Mouse (Mus musculus): ENCODE results near the gene Slc22a12.
A peak's percentile ranks its signal among the peaks of the same experiment; 100 is the strongest.

Gene Slc22a12

DNA sequence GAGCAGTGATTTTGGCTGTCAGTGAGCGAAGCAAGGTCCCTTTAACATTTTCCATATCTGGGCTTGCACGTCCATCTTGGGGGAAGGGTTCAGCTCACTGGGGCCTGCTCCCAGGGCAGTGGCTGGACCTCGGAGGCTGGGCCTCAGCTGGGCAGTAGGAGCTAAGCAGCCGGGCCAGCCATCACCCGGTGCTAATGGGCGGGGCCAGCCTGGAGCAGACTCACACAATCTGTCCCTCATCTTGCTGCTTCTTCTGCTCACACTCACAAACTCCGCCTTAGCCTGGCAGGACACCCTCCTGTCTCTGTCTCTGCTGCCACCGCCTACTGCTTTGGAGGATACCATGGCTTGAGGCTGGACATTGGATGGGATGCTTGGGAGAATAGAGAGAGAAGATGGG is 26.7 kb downstream of the Slc22a12 start:
- no peak for DNase-seq (ENCODE audit: low spot score in 2 of 2)

DNA sequence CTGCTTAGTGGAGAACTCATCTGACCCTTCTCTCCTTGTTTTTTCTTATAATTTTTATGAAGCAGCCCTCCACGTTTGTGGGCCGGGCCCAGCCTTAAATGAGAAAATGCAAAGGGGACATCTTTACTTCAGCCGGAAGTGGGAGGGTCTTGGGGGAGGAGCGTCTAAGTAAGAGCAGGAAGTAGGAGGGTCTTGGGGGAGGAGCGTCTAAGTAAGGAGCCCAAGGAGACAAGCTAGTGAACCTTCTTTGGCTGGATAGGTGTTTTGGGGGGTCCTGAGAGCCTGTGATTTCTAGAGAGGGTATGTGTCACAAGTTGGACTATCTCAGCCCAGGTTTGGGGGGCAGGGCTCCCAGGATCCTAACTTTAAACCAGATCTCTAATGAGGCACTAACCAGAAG is 27.4 kb downstream of the Slc22a12 start:
- no peak for DNase-seq (ENCODE audit: low spot score in 2 of 2)

DNA sequence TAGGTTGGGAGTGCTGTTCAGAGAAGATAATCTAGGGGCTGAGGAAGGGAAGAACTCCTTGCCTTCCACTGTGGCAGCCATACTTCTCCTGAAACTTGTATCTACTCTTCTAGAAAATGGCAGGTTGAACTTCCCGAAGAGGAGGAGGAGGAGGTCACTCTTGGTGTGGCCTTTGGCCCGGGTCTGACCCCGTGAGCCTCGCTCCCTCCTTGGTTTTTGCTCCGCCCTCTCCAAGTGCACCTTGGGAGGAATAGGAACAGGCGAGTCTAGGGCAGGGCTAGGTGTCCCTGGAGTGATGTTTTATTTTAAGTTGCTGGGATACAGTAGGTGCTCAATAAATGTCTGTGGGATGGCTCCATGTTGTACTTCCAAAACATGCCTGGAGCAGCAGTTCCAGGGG is 27.9 kb downstream of the Slc22a12 start:
- DNase-seq (ENCODE audit: low spot score in 2 of 2), result no peak

DNA sequence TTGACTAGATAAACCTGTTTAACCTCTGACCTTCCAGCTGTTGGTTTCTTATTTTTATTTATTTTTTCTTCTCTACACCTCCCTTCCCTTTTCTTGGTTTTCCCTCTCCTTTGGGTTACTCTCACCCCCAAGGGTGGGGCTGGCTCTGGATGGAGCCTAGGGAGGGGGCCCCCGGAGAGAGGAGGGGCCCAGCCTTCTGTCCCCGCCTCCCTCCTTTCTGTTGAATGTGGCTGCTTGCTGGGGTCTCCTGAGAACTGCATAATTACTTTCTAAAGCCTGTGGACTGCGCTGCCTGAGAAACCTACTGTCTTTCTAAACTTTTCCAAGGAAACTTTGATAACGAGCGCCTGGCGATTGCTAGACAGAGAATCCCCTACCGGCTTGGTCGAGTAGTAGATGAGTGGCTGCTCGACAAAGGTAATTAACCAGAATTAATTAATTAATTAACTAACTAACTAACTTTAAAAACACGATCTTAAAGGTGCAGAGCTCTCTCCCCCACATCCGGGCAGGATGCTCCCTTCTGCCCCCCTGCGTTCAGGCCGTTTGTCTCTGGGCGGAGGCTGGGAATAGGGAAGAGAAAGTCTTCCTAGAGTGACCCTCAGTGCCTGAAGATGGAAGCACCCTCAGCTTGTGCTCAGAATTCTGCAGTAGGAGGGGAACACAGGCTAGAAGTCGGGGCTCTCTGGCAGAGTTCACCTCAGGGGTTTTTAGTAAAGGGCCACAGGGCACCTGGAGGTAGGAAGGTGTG is 29.3 kb downstream of the Slc22a12 start:
- DNase-seq (ENCODE audit: low spot score in 2 of 2), result no peak

DNA sequence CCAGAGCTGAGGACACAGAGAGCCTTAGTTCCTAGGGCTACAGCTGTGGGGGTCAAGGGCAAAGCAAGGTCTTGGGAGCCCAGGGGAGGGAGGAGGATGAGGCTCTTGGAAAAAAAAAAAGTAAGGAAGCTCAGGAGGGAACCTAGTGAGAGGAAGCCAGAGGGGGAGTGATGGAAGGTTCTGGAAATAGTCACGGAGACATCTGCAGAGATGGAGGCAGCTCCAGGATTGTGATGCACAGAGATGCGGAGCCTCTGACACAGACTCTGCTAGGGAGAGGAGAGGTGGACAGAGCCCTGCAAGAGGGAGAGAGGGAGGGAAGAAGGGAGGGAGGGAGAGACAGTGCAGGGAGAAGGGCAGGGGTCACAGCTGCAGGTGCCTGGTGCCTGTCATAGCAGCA is 32.3 kb downstream of the Slc22a12 start:
- DNase-seq (ENCODE audit: low spot score in 2 of 2), result no peak

DNA sequence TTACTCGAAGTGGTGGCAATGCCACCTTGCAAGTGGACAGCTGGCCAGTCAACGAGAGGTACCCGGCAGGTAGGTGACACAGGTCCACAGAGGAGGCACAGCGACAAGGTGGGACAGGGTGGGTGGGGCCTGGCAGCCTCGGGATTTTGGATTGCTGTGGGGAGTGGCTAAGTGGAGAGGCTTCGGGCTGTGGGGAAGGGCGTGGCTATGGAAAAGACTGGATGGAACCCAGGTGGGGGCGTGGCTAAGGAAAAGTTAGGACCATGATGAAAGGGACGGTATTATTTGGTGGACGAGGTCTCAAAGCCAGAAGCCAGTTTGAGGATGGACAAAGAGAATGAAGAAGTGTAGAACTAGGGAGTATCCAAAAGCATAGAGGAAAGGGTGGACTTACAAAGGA is 33.0 kb downstream of the Slc22a12 start:
- no peak for DNase-seq (ENCODE audit: low spot score in 2 of 2)

DNA sequence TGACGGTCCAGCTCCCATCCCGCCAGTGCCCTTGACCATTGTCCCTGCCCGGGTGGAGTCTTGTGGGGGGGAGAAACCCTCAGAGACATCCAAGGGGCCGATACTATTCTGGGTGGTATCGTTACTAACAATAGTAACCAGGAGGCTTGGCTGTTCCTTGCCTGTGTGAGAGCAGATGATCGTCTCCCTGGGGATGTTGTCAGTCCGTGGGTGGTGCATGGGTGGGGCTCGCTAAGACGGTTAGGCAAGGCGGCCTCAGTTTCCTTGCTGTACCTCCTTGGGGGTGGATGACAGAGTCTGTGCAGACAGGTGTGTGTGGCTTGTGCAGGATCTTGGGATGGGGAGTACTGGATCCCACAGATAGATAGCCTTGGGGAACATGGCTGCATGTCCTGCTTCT is 35.4 kb downstream of the Slc22a12 start:
- no peak for DNase-seq (ENCODE audit: low spot score in 2 of 2)

DNA sequence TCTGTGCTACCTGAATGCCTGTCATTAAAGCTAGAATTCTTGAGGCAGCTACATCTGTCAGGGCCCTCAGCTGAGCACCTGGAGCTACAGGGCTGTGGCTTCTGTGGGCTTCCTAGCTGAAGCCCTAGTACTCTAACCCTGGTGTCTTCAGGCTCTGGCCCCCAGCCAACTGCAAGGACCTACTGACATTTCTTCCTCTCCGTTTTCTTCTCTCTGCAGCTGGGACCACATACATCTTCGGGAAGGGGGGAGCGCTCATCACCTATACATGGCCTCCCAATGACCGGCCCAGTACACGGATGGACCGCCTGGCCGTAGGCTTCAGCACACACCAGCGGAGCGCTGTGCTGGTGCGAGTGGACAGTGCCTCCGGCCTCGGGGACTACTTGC is 38.2 kb downstream of the Slc22a12 start:
- no peak for DNase-seq (ENCODE audit: low spot score in 2 of 2)

DNA sequence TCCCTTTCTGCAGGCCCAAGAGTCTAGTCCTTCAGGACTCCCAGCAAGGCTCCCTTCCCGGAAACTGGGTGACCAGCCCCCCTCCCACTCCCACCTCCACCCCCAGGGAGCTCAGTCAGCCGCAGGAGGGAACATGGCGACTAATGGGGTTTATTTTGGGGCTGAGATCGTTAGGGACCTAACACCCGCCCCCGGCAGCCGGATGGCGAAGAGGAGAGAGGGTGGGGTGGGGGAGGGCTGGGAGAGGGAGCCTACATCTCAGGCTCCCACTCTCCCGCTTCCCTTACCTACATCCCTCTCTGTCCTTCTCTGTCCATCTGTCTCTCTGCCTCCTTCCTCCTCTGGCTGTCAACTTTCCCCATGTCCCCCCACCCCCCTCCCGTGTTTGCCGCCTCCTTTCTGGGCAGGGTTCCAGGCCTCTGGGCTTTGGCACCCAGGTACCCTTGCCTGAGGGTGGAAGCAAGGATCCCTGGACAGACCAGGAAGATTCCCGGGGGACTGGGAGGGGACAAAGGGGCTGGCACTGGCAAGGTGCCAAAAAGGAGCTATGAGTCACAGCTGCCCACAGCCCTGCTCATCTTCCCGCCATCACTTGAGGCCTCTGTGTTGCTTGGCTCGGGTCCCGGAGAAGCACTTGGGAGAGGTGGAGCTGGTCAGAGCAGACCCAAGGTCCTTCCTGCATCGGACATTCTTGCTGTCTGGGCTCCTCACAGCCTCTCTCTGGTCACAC is 38.7 kb downstream of the Slc22a12 start:
- no peak for DNase-seq (ENCODE audit: low spot score in 2 of 2)

DNA sequence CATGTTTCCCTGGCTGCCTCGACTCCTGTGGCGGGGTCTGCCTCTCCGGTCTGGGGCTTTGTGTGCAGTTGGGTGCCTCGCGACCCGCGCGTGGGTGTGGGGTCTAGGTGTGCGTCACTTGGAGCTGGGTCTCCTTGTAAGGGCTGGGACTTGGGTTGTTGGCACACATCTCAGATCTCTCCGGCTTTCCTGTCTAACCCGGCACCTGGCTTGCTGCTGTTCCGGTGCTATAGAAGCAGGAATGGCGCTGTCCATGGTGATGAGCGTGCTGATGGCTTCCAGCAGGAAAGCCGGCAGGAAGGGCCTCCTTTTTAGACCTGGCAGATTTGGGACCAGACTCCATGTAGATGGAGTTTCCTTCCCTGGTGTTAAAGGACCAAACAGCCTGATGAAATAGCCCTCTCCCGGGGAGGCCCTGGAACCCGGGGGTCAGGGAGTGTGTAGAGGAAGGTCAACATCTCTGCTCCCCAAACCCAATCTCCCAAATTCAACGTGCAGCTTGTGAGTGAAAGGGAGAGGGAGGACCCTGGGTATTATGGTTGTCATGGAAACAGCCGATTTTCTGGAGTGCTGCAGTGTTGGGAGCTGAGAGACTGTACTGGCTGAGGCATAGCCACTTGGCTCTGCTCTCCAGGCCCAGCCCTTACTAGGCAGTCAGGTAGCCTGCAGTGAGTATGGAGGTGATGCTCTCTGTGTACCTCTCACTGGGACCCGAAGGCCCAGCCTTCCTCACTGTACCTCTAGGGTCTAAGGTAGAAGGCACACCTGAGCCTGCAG is 40.1 kb downstream of the Slc22a12 start:
- no peak for DNase-seq (ENCODE audit: low spot score in 2 of 2)

DNA sequence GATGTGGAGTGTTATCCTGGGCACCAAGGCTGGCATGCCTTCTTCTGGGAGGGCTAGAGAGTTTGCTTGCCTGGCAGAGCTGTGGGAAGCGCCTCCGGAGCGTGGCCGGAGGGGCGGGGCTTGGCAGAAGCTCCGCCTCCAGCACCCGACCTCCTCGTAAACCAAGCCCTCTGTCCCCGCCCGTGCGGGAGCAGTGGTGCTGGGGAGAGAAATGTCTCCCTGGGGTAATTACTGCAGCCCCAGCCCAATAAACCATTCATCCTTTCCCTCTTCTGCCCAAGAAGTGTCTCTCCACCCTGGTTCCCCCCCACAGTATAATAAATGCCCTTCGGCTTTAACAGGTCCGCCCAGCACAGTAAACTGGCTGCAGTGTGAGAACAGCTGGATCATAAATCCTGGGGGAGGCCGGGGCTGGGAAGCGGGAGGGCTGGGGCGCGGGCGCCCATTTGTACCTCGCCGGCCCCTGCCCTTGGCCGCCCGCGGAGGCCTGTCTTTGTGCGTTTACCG is 40.7 kb downstream of the Slc22a12 start:
- peak in 1 of 2 experiments; percentile 23 for DNase-seq (ENCODE audit: low spot score in 2 of 2)

DNA sequence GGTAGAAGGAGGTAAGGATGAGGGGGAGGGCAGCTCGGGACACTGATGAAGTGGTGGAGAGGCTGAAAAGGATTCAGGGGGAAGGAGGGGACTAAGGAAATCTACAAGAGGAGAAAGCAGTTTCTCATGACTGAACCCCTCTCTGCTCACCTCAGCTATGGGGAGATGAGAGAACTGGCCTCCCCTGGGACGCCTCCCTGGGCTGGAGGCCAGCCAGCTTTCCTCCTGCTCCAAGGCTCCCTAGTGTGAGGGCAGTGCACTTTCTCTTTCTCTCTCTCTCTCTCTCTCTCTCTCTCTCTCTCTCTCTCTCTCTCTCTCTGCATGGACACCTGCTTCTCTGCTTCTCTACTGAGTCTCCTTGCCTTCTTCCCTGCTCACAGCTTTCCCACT is 42.2 kb downstream of the Slc22a12 start:
- no peak for DNase-seq (ENCODE audit: low spot score in 2 of 2)

DNA sequence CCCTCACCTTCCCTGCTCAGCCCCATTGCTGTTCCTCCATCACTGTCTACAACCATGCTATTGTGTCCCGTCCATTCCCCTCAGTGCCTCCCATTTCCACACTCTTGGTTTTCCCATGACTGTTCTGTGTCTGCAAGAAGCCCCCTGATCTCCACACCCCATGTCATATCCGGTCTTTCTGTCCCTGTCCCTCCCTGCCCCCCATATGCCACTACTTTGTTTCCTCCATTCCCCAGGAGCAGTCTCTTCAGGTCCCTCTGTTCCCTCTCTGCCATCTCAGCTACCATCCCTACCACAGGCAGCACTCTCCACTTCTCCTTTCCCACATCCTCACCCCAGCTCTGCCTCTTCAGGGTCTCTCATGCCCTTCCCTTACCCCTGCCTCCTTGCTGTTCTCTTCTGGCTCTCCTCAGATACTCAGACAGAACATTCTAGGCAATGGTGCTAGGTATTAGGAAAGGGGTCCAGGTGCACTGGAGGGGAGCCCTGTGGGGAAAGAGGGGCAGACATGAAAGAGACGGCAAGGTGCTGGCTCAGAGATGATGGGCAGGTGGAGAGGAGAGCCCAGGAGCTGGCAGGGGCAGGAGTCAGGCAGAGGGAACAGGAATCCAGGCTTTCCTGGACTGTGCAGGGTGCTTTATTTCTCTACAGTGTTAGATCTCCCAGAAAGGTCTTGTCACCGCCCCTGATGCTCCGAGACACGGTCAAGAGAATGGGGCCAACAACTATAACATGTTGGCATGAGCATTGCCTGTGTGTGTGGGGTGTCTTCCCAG is 42.8 kb downstream of the Slc22a12 start:
- no peak for DNase-seq (ENCODE audit: low spot score in 2 of 2)

DNA sequence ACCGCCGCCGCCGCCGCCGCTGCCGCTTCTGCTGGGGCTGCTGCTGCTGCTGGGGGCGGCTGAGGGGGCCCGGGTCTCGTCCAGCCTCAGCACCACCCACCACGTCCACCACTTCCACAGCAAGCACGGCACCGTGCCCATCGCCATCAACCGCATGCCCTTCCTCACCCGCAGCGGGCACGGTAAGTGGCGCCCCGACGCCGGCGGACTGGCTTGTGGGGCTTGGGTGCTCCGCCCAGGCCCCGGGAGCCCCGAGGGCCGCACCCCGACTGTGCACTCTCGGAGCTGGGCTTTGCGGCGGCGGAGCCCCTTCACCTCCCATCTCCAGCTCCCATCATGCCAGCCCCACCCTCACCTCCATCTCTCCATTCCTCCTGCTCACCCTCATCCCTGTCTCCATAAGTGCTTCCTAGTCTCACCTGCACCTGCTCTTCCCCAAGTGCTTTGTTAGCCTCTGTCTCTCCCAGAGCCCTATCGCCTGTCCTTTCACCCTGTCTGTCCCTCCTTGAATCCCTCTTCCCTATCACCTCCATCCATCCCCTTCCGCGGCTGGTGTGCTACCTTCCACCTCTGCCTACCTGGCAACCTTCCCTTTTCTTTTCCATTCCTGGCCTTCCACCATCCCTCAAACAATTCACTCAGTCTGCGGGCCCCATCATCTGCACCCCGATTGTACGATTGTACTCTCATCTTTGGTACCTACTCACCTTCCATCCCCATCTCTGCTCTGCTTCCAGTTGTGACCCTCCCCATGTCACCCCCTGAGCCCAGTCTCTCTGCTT is 44.3 kb downstream of the Slc22a12 start:
- no peak for DNase-seq (ENCODE audit: low spot score in 2 of 2)

DNA sequence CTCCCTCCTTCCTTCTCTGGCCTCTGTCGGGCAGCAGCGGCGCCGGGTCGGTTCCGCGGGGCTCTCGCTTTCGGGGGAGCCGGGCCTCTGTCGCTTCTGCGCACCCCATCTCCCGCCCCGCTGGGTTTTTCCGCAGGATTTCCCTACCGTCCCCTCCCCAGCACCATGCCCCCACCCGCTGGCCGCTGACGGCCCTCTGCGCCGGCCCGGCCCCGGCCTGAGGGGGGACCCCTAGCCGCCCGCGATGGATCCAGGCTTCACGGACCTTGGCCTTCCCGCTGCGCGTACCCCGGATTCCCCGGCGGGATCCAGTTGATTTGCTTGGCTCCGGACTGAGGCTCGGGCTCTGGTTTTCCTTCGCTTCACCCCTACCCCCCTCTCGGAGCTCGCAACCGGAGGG is 45.0 kb downstream of the Slc22a12 start:
- DNase-seq (ENCODE audit: low spot score in 2 of 2), result no peak

DNA sequence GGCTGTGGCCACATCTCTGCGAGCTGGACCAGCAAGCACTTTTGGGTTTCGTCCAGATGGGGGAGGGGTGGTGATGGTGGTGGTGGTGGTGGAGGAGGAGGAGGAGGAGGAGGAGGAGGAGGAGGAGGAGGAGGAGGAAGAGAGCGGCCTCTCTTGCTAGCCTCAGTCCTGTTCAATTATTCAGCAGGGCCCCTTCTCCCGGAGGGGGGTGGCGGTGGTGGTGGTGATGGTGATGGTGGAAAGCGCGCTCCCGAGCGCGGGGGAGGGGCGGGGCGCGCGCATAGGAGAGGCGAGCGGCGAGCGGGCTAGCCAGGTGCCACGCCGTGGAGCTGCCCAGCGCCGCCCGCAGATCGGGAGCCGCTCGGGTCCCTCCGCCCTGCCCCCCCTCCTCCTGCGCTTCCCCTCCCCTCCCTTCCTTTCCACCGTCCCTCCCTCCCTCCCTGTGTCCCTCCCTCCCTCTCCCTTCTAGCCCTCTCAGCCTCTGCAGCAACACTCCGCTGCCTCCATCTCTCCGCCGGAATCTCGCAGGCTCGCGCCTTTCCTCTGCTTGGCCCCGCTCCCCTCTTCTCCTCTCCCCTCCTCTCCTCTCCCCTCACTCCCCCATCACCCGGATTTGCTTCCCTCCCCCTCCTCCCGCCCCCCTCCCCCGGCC is 45.6 kb downstream of the Slc22a12 start:
- DNase-seq (ENCODE audit: low spot score in 2 of 2), result no peak

DNA sequence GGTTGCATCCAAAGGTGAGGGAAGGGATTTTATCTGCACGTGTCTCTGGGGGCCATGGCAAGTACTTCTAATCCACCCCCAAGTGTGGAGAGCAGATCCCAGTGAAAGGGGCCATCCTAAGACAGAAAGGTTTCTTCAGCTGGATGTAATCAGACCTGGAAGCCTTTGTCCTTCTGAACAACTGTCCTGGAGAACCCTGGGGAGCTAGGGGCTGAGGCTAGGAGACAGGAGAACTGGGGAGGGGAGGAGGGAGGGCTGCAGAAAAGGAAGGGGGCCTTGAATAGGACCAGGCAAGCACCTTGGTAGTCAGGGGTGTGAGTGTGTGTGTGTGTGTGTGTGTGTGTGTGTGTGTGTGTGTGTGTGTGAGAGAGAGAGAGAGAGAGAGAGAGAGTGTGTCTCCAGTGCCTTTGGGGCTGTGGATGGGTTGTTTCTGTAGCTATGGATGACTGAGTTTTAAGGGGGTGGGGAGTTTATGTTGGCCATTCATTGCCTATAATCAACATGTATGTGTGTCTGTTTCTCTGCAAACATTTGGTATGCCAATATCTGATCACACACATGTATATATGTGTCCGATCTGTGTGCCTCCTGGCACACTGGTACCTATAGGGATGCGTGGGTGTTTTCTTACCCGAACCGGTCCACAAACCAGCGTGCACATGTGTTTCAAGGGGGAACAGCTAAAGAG is 46.2 kb downstream of the Slc22a12 start:
- no peak for DNase-seq (ENCODE audit: low spot score in 2 of 2)

DNA sequence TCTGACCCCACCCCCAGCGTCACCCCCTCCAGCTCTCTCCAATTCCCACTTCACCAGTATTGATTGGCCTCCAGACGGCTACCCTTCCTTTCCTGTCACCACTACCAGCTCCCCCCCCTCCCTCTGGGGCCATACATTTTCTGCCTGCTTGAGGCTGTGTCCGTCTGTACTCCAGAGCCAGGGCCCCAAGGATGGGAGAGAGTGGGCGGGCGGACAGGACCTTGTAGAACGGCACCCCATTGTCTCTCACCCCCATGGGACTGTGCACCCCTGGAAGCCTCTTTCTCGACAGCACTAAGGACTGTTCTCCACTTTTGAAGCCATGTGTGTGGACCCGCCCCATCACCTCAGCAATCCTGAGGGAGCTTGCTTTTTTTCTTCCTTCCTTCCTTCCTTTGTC is 47.1 kb downstream of the Slc22a12 start:
- DNase-seq (ENCODE audit: low spot score in 2 of 2), result no peak

DNA sequence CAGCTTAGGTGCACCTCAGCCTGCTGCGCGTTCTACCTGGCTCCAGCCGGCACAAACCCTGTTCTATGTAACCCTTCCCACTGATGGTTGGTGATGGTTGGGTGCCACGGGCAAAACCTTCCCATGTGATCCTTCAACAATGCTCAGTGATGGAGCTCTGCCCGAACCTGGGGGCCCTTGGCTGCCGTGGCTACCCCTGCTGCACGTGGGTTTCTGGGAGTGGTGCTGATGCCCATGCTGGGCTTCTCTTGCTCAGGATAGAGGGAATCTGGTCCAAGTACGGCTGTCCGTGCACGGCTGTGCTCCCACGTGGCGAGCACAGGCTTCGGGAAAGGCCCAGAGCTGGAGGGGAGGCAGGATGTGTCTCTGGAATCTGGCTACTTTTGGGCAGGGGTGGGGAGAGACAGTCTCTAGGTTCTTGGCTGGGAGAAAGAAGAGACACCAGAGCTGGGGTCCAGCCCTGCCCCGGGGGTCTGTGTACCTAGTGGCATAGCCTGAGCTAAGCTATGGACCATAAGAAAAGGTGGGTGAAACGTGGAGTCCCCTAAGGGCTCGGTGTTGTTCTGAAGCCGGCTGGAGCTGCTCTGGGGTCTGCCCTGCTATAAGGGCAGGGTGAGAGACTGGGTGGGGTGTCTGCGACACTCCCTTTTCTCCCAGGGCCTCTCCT is 48.2 kb downstream of the Slc22a12 start:
- DNase-seq (ENCODE audit: low spot score in 2 of 2), result no peak
